Mouse (Mus musculus): ENCODE measurements around the gene Gpd2. TPM values are rescaled to one million over a fixed set of nuclear protein-coding genes. Genes with fewer than 3 reads are reported as not detected.

The Gpd2 gene
- polyA plus RNA-seq, 1 experiment from 2014 or later: 16.2 TPM

DNA sequence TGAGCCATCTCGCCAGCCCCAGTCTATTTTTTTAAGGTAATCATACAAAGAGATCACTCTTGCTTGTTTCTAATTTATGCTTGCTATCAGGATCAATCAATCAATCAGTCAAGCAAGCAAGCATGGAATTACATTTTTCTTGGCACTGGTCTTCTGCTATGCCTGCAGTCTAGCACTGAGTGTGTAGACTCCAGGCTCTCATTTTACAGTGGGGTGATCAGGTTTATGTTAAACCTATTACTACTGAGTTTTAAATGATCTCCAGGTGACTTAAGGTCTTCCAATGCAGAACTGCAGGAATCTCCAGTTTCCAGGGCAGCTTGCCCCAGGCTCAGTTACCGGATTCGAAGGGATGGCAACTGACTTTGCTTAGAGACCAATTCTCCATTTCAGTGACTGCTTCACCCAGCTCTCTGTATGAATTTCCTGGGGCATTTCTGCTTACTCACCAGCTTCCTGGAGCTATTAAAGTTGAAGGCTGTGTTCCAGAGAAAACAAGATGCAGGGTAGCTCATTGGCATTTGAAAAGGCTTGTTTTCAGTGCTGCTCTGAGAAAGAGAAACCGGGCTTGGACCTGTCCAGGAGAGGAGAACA lies 7.7 kb upstream of the Gpd2 start:
- H3K4me2 ChIP-seq (replicated peaks): no peak overlapping the region
- no peaks in the 10 kb centered on the region for H3K27me3 ChIP-seq
- no peaks in the 10 kb centered on the region for H3K36me3 ChIP-seq
- 15% methylated on average over 4 of the region's 4 CpGs for WGBS
- H3K9me3 ChIP-seq (replicated peaks): no peaks in the 10 kb centered on the region
- H3K4me3 ChIP-seq (replicated peaks): no peak overlapping the region
- H3K4me1 ChIP-seq: no peaks in the 10 kb centered on the region
- H3K27ac ChIP-seq (replicated peaks): no peak overlapping the region
- no peak for ATAC-seq (ENCODE audit: insufficient number of reproducible peaks, low FRiP score, low TSS enrichment, low read depth)
- no peak overlapping the region for H3K9ac ChIP-seq

DNA sequence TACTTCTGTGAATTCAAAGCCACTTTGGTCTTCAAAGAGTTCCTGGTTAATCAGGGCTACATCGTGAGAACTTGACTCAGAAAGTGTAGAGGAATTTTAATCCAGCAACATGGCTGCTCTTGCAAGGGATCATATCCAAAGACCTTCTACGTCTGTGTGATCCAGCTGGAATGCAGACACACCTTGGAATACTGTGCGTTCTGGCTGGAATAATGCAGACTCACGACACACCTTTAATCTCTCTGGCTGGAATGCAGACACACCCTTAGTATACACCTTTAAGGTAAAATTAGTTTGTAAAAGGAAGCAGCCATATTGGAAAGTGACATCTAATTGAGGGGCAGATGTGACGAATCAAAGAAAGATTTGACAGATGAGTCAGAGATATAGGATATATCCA lies 6.0 kb upstream of the Gpd2 start:
- H3K27me3 ChIP-seq: no peaks in the 10 kb centered on the region
- ATAC-seq (ENCODE audit: insufficient number of reproducible peaks, low FRiP score, low TSS enrichment, low read depth): no peak
- no peaks in the 10 kb centered on the region for H3K4me1 ChIP-seq
- 70% methylated on average over 5 of the region's 5 CpGs for WGBS
- no peak overlapping the region for H3K4me3 ChIP-seq (replicated peaks)
- H3K9ac ChIP-seq: no peak overlapping the region
- no peaks in the 10 kb centered on the region for H3K9me3 ChIP-seq (replicated peaks)
- no peak overlapping the region for H3K4me2 ChIP-seq (replicated peaks)
- no peak overlapping the region for H3K27ac ChIP-seq (replicated peaks)
- H3K36me3 ChIP-seq: no peaks in the 10 kb centered on the region

GRCm38 (mm10) chr2:57232328-57232727 lies 5.1 kb upstream of the Gpd2 start:
- no peaks in the 10 kb centered on the region for H3K9me3 ChIP-seq (replicated peaks)
- 90% methylated on average over 8 of the region's 8 CpGs for WGBS

DNA sequence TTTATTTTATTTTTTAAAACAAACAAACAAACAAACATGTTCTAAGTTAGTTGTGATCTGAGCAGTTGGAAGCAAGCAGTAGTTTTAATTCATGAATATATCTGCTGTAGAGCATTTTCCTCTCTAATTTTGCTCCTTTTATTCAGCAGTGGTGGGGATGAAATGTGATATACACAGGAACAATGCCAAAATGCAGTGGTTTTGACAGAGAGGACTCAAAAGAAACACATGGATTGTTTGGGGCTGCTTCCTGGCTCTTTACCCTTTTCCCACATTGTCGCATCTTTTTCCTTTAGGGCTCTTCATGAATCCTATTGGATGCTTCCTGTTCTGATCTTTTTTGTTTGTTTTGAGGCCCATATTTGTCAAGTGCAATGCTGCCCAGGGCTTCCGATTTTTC lies 1.2 kb upstream of the Gpd2 start:
- ATAC-seq (ENCODE audit: insufficient number of reproducible peaks, low FRiP score, low TSS enrichment, low read depth): no peak

More at GRCm38 (mm10) chr2:57232328-57232727, 5.1 kb upstream of the Gpd2 start:
- no peak for ATAC-seq (ENCODE audit: insufficient number of reproducible peaks, low FRiP score, low TSS enrichment, low read depth)
- Histone ChIP-seq H3K4me2 (replicated peaks) (no peak overlapping the region), H3K27me3 (no peaks in the 10 kb centered on the region), H3K9ac (no peak overlapping the region), H3K27ac (replicated peaks) (no peak overlapping the region), H3K4me1 (peaks cover 8% of the 10 kb centered on the region; the same call in 1 of the 2 replicates), H3K36me3 (no peaks in the 10 kb centered on the region), H3K4me3 (replicated peaks) (no peak overlapping the region)

DNA sequence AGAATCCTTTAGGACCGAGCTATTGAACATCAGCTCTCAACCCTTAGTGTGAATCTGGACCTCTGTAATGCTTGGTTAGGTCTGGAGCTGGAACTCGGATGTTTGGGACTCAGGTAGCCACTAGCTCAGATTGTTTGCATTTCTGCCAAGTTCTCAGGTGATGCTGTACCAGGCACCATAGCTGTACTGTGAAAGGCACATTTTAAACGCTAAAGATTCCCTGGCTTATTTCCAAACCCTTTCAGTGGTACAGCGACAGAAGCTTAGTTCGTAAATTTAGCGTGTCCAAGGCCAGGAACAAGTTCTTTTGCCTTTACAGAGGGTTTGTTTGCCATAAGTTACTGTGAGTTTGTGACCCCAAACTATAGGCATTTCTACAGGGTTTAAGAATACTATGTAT lies 409 bp upstream of the Gpd2 start:
- 0 out of 2 replicates have a peak overlapping the region, but pooled peaks have one; percentile 75 for H3K27ac ChIP-seq (replicated peaks)
- H3K36me3 ChIP-seq: no peaks in the 10 kb centered on the region
- H3K27me3 ChIP-seq: no peaks in the 10 kb centered on the region
- WGBS: 32% methylated on average over 6 of the region's 6 CpGs
- H3K4me2 ChIP-seq (replicated peaks): peak overlapping the region; percentile 91
- peak overlapping the region; percentile 77 for H3K4me3 ChIP-seq (replicated peaks)
- peaks cover 16% of the 10 kb centered on the region; the same call in 1 of the 2 replicates for H3K4me1 ChIP-seq
- no peaks in the 10 kb centered on the region for H3K9me3 ChIP-seq (replicated peaks)
- no peak overlapping the region for H3K9ac ChIP-seq
- ATAC-seq (ENCODE audit: insufficient number of reproducible peaks, low FRiP score, low TSS enrichment, low read depth): no peak

More for the DNA sequence above, 1.2 kb upstream of the Gpd2 start:
- Histone ChIP-seq H3K27ac (replicated peaks) (no peak overlapping the region), H3K4me1 (peaks cover 16% of the 10 kb centered on the region; the same call in 1 of the 2 replicates), H3K4me3 (replicated peaks) (no peak overlapping the region), H3K9me3 (replicated peaks) (no peaks in the 10 kb centered on the region), H3K36me3 (no peaks in the 10 kb centered on the region), H3K4me2 (replicated peaks) (no peak overlapping the region), H3K9ac (no peak overlapping the region), H3K27me3 (no peaks in the 10 kb centered on the region)
- 49% methylated on average over 2 of the region's 2 CpGs for WGBS

- H3K27ac ChIP-seq (replicated peaks): peak overlapping the region; percentile 75
- no peaks in the 10 kb centered on the region for H3K9me3 ChIP-seq (replicated peaks)
- H3K4me2 ChIP-seq (replicated peaks): peak overlapping the region; percentile 91
- H3K4me1 ChIP-seq: peaks cover 16% of the 10 kb centered on the region; the same call in 1 of the 2 replicates
- no peaks in the 10 kb centered on the region for H3K27me3 ChIP-seq
- ATAC-seq (ENCODE audit: insufficient number of reproducible peaks, low FRiP score, low TSS enrichment, low read depth): peak; percentile 84
- peak overlapping the region; percentile 89 for H3K9ac ChIP-seq
- peak overlapping the region; percentile 77 for H3K4me3 ChIP-seq (replicated peaks)
- no peaks in the 10 kb centered on the region for H3K36me3 ChIP-seq
- under 1% methylated on average over 68 of the region's 69 CpGs for WGBS
Observed at GRCm38 (mm10) chr2:57237920-57238613, 632 bp downstream of the Gpd2 start.

DNA sequence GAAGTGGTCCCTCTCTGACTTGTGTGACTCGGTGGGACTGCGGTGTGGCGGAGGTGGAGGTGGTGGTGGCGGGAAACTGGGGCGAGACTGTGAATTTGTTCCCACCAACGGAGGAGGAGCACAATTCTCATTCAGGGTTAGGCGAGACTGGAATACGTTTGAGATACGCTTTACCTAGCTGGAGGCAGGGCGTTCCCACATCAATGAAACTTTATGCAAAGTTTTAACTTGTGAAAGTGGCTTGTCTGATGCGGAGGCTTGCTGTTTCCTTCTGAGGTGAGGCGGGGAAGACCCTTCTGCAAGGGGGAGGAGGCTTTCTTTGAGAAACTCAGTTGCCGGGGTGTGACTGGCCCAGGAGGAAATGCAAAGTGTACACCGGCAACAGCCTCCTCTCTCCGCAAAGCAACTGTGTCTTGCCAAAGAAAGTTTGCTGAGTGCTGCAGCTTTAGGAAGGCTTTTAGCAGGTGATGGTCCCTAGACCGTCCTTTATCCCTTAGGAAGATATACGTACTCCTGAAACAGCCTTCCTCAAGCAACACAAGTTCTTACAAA lies 1.3 kb downstream of the Gpd2 start:
- H3K9me3 ChIP-seq (replicated peaks): no peaks in the 10 kb centered on the region
- ATAC-seq (ENCODE audit: insufficient number of reproducible peaks, low FRiP score, low TSS enrichment, low read depth): no peak
- H3K4me2 ChIP-seq (replicated peaks): peak overlapping the region; percentile 91
- no peaks in the 10 kb centered on the region for H3K36me3 ChIP-seq
- H3K27ac ChIP-seq (replicated peaks): peak overlapping the region; percentile 75
- H3K4me1 ChIP-seq: peaks cover 16% of the 10 kb centered on the region; the same call in 1 of the 2 replicates
- H3K9ac ChIP-seq: peak overlapping the region; percentile 89
- H3K27me3 ChIP-seq: no peaks in the 10 kb centered on the region
- WGBS: 4% methylated on average over 17 of the region's 17 CpGs
- peak overlapping the region; percentile 77 for H3K4me3 ChIP-seq (replicated peaks)

- Histone ChIP-seq H3K4me3 (replicated peaks) (peak overlapping the region; percentile 77; the same call in 1 of the 2 replicates), H3K4me2 (replicated peaks) (peak overlapping the region; percentile 91)
- WGBS: 19% methylated on average over 2 of the region's 2 CpGs
Observed at GRCm38 (mm10) chr2:57239356-57239755, 1.9 kb downstream of the Gpd2 start.

DNA sequence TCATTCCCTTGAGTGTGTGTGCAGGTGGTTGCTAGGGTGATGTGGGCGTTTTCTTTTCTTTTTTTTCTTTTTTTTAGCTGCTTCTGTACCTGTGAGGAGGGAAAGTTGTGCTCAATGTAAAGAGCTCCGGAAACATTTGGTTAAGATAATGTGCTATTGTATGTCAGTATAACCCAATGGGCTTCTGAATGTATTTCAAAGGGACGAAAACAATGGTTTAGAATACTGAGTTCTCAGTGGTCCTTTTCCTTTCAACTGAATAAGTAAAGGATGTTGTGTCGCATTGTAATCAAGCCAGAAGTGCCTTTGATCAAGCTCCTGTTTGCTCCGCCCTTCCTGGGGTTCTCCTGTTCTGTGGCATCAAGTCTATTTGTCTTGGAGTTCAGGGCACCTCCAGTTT lies 6.6 kb downstream of the Gpd2 start:
- Histone ChIP-seq H3K9ac (no peak overlapping the region), H3K27me3 (no peaks in the 10 kb centered on the region), H3K27ac (replicated peaks) (no peak overlapping the region), H3K4me1 (peaks cover 4% of the 10 kb centered on the region; the same call in 1 of the 2 replicates), H3K4me3 (replicated peaks) (no peak overlapping the region), H3K9me3 (replicated peaks) (no peaks in the 10 kb centered on the region), H3K4me2 (replicated peaks) (no peak overlapping the region), H3K36me3 (no peaks in the 10 kb centered on the region)
- no peak for ATAC-seq (ENCODE audit: insufficient number of reproducible peaks, low FRiP score, low TSS enrichment, low read depth)
- WGBS: 72% methylated on average over 5 of the region's 5 CpGs

More at GRCm38 (mm10) chr2:57239356-57239755, 1.9 kb downstream of the Gpd2 start:
- Histone ChIP-seq H3K27me3 (no peaks in the 10 kb centered on the region), H3K36me3 (no peaks in the 10 kb centered on the region), H3K9me3 (replicated peaks) (no peaks in the 10 kb centered on the region), H3K27ac (replicated peaks) (no peak overlapping the region), H3K9ac (no peak overlapping the region), H3K4me1 (peaks cover 16% of the 10 kb centered on the region; the same call in 1 of the 2 replicates)
- ATAC-seq (ENCODE audit: insufficient number of reproducible peaks, low FRiP score, low TSS enrichment, low read depth): no peak

- ATAC-seq (ENCODE audit: insufficient number of reproducible peaks, low FRiP score, low TSS enrichment, low read depth): no peak
- WGBS: 83% methylated on average over 6 of the region's 6 CpGs
- no peaks in the 10 kb centered on the region for H3K27me3 ChIP-seq
- H3K9ac ChIP-seq: no peak overlapping the region
- no peak overlapping the region for H3K4me2 ChIP-seq (replicated peaks)
- no peaks in the 10 kb centered on the region for H3K9me3 ChIP-seq (replicated peaks)
- no peak overlapping the region for H3K27ac ChIP-seq (replicated peaks)
- H3K36me3 ChIP-seq: no peaks in the 10 kb centered on the region
- no peaks in the 10 kb centered on the region for H3K4me1 ChIP-seq
- H3K4me3 ChIP-seq (replicated peaks): no peak overlapping the region
Observed at GRCm38 (mm10) chr2:57245721-57246328, 8.4 kb downstream of the Gpd2 start.

DNA sequence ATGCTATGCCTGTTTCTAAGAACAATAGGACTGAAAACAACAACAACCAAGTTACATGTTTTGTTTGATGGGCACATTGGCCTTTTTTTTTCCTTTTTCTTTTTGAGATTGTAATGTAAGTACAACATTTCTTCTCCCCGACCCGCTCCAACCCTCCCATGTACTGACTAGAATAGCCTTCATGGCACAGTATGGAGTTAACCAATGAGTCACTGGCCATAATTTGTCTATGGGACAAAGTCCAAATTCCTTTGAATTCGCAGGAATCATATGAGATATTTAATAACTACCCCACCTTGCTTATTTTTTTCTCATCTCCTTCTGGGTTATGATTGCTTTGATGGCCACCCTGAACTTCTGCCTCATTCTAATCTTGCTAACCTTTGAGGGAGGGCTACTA lies 12.7 kb downstream of the Gpd2 start:
- Histone ChIP-seq H3K4me2 (replicated peaks) (no peak overlapping the region), H3K36me3 (no peaks in the 10 kb centered on the region), H3K9me3 (replicated peaks) (no peaks in the 10 kb centered on the region), H3K27me3 (no peaks in the 10 kb centered on the region), H3K27ac (replicated peaks) (no peak overlapping the region), H3K4me3 (replicated peaks) (no peak overlapping the region), H3K9ac (no peak overlapping the region), H3K4me1 (no peaks in the 10 kb centered on the region)
- ATAC-seq (ENCODE audit: insufficient number of reproducible peaks, low FRiP score, low TSS enrichment, low read depth): no peak
- WGBS: 91% methylated on average over 3 of the region's 3 CpGs

Measured in embryonic facial prominence, embryonic 15.5 days (tissue).